Mouse (Mus musculus) lung, embryonic 16.5 days (tissue): ENCODE results near the gene Klhl40. TPM values are rescaled to one million over a fixed set of nuclear protein-coding genes. Genes with fewer than 3 reads are reported as not detected.

ENCODE experiments used
- ATAC-seq: fragments of 200-750 bp; cut with Nextera tagmentation; 2 replicates; pipeline ENCODE4 v1.8.0; 2017; ENCODE audit warnings: low read depth, mild to moderate bottlenecking, moderate library complexity
- H3K27ac ChIP-seq: fragments of 300-500 bp; sonication (generic); 2 replicates; pipeline ENCODE4 v1.5.1; 2014; ENCODE audit warnings: mild to moderate bottlenecking, control low read depth, low read length
- H3K27me3 ChIP-seq: fragments of 300-500 bp; sonication (generic); 2 replicates; pipeline ENCODE4 v1.6.1; 2014; ENCODE audit warnings: low read depth, low read length, mixed read lengths; ENCODE audit not compliant: control insufficient read depth, insufficient read depth
- H3K36me3 ChIP-seq: fragments of 300-500 bp; sonication (generic); 2 replicates; pipeline ENCODE4 v1.6.1; 2014; ENCODE audit warnings: low read length; ENCODE audit not compliant: control insufficient read depth, insufficient read depth
- H3K4me1 ChIP-seq: fragments of 300-500 bp; sonication (generic); replicated peaks from 2 replicates; pipeline ENCODE4 v1.6.1; 2014; ENCODE audit warnings: low read length, mixed read lengths; ENCODE audit not compliant: control insufficient read depth, insufficient read depth
- H3K4me2 ChIP-seq: fragments of 300-500 bp; sonication (generic); 2 replicates; pipeline ENCODE4 v1.6.1; 2014; ENCODE audit warnings: low read depth, low read length, control low read depth
- H3K4me3 ChIP-seq: fragments of 300-500 bp; sonication (generic); 2 replicates; pipeline ENCODE4 v1.5.1; 2014; ENCODE audit warnings: mild to moderate bottlenecking, low read length, control low read depth
- H3K9ac ChIP-seq: fragments of 300-500 bp; sonication (generic); 2 replicates; pipeline ENCODE4 v1.6.1; 2014; ENCODE audit warnings: low read length, control low read depth
- H3K9me3 ChIP-seq: fragments of 300-500 bp; sonication (generic); 2 replicates; pipeline ENCODE4 v1.6.1; 2016; ENCODE audit warnings: low read length; ENCODE audit not compliant: control insufficient read depth
- WGBS: fragments of 180-500 bp; shearing (Covaris S2); extraction: QIAGEN DNeasy Blood & Tissue Kit; methylation state at CpG from one replicate; pipeline ENCODE4 v1.1.7; 2014; 5-methylcytosine and 5-hydroxymethylcytosine counted together
- polyA plus RNA-seq: library from polyadenylated mRNA; unstranded; fragments of >200 nt; fragmentation: Nextera tagmentation; extraction: Ambion mirVana; gene quantifications from 2 replicates; pipeline ENCODE4 v1.2.1, GENCODE M21; 2015

The Klhl40 gene
- 0.57 and 2.2 TPM in 2 replicates for polyA plus RNA-seq

DNA sequence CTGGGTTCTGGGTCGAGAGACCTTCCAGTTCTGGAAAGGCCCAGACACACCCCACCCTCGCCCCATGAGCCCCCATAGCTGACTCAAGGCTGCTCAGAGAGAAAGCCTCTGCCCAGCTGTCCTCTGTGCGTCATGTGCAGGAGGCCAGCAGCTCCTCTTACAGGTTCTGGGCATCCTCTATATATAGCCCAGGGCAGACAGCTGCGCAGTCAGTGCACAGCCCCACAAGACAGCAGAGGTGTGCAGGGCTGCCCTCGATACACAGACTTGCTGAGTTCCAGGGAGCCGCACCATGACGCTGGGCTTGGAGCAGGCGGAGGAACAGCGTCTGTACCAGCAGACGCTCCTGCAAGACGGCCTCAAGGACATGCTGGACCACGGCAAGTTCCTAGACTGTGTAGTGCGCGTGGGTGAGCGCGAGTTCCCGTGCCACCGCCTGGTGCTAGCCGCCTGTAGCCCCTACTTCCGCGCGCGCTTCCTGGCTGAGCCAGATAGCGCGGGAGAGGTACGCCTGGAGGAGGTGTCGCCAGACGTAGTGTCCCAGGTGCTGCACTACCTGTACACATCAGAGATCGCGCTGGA lies at the start of gene Klhl40:
TSS of gene Klhl40 (plus strand) at position 124 of the 582 bp plus-strand sequence.
- Histone ChIP-seq H3K4me1 (peaks cover 10% of the 10 kb centered on the region), H3K27ac (no peak within 1 kb of the TSS), H3K27me3 (peaks cover 34% of the 10 kb centered on the region), H3K4me2 (peak within 1 kb of the TSS; percentile 62), H3K4me3 (peak within 1 kb of the TSS; percentile 37), H3K9ac (0 out of 2 replicates have a peak within 1 kb of the TSS, but pooled peaks have one; percentile 19), H3K9me3 (no peaks in the 10 kb centered on the region), H3K36me3 (no peaks in the 10 kb centered on the region)
- 13% methylated on average over 27 of the region's 30 CpGs for WGBS
- ATAC-seq = peak; percentile 41; the same call in 1 of the 2 replicates

DNA sequence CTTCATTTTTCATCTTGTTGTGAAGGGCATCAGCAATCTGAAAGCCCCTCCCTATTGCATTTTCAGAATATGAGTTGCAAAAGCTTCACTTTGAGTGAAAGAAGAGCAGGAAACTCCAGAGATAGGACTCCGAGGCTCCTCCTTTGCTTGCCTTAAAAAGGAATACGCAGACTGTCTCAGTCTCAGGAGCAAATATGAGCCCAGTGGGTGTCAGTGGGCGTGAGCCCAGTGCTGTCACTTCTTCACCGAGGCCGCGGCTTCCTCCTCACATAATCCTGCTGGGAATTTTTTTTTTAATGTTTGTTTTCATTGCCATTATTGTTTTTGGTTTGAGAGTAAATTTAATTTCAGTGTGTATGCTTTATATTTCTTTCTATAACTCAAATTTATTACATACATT lies 36.9 kb upstream of the Klhl40 start:
- H3K4me2 ChIP-seq = no peak overlapping the region
- no peaks in the 10 kb centered on the region for H3K4me1 ChIP-seq
- no peak overlapping the region for H3K4me3 ChIP-seq
- no peaks in the 10 kb centered on the region for H3K27me3 ChIP-seq
- H3K9ac ChIP-seq = no peak overlapping the region
- no peak overlapping the region for H3K27ac ChIP-seq
- H3K36me3 ChIP-seq = peaks cover 35% of the 10 kb centered on the region
- 79% methylated on average over 6 of the region's 6 CpGs for WGBS
- ATAC-seq = no peak
- H3K9me3 ChIP-seq = no peaks in the 10 kb centered on the region

DNA sequence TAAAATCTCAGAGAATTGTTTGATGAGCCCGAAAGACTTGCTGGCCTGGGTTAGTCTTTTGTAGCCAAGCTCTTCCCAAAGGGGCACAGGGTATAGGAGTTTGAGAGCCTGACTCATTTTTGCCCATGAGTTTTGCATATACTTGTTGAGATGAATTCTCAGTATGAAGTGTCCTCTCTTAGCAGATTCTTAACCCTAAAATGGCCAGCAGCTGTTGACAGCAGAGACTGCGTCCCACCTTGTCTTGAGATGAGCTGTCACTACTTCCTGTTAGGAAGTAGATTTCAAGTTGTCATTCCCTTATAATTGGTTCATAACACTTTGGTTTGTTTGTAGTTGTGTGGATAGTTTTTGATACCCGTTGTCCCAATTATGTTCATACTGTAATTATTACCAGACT lies 36.2 kb upstream of the Klhl40 start:
- Histone ChIP-seq H3K4me1 (no peaks in the 10 kb centered on the region), H3K27me3 (no peaks in the 10 kb centered on the region), H3K36me3 (peaks cover 37% of the 10 kb centered on the region), H3K4me2 (no peak overlapping the region), H3K9me3 (no peaks in the 10 kb centered on the region), H3K9ac (no peak overlapping the region), H3K27ac (no peak overlapping the region), H3K4me3 (no peak overlapping the region)
- ATAC-seq = no peak
- WGBS = 90% methylated on average over 3 of the region's 3 CpGs

DNA sequence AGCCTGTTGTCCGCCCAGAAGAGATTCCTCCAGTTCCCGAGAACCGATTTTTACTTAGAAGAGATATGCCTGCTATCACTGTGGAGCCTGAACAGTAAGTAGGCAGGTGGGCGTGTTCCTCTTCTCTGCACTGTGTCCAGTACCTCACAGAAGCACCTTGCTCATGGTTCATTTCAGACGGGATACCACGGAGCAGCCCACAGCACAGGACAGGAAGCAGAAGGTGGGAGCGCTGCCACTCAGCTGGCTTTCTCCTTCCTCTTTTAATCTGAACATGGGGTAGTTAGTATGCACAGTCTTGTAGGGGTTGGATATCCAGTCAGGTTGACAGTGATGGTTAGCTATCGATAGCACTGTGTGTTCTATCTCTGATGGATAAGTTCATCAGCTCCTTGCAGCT lies 33.4 kb upstream of the Klhl40 start:
- 86% methylated on average over 8 of the region's 8 CpGs for WGBS
- H3K9me3 ChIP-seq = no peaks in the 10 kb centered on the region
- no peaks in the 10 kb centered on the region for H3K4me1 ChIP-seq
- H3K9ac ChIP-seq = no peak overlapping the region
- no peaks in the 10 kb centered on the region for H3K27me3 ChIP-seq
- no peak overlapping the region for H3K4me2 ChIP-seq
- H3K36me3 ChIP-seq = peaks cover 62% of the 10 kb centered on the region
- ATAC-seq = no peak
- H3K4me3 ChIP-seq = no peak overlapping the region
- H3K27ac ChIP-seq = no peak overlapping the region

DNA sequence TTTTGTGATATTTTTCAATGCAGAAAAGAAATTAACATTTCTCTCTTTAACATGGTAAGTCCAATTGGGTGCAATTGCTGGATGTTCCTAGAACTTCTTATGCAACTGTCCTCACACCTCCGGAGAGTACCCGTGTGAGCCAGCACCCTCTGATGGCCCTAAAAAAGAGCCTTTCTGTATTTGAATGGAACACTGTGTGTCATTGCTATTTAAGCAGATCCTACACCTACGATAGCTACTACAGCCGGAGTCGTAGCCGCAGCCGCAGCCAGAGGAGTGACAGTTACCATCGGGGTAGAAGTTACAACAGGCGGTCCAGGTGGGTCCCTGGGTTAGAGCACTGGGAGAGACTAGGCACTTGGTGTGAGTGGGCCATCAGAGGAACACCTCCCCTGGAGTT lies 24.6 kb upstream of the Klhl40 start:
- Histone ChIP-seq H3K27ac (no peak overlapping the region), H3K27me3 (no peaks in the 10 kb centered on the region), H3K36me3 (peaks cover 62% of the 10 kb centered on the region), H3K4me2 (no peak overlapping the region), H3K9me3 (no peaks in the 10 kb centered on the region), H3K9ac (no peak overlapping the region), H3K4me3 (no peak overlapping the region), H3K4me1 (no peaks in the 10 kb centered on the region)
- ATAC-seq = no peak
- 91% methylated on average over 9 of the region's 9 CpGs for WGBS

DNA sequence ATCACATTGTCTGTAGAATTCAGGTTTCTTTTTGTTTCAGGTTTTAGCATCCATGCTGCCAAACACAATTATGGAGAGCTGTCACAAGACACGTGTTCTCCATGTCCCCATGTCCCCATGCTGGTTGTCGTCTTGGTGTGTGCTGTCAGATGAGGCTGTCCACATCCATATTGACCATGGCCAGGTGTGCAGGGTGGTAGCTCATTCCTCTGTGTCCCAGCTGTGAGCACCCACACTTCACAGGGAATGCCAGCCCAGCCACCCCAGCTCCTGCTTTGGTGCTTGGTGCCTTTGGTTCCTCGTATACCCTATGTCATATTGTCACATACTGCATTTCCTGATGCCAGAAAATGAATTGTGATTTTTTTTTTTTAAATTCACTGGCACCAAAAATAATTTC lies 22.8 kb upstream of the Klhl40 start:
- Histone ChIP-seq H3K27me3 (no peaks in the 10 kb centered on the region), H3K4me2 (no peak overlapping the region), H3K9me3 (no peaks in the 10 kb centered on the region), H3K4me1 (peaks cover 6% of the 10 kb centered on the region), H3K36me3 (peaks cover 51% of the 10 kb centered on the region), H3K4me3 (no peak overlapping the region), H3K27ac (no peak overlapping the region), H3K9ac (no peak overlapping the region)
- WGBS = 77% methylated on average over 3 of the region's 3 CpGs
- ATAC-seq = no peak

DNA sequence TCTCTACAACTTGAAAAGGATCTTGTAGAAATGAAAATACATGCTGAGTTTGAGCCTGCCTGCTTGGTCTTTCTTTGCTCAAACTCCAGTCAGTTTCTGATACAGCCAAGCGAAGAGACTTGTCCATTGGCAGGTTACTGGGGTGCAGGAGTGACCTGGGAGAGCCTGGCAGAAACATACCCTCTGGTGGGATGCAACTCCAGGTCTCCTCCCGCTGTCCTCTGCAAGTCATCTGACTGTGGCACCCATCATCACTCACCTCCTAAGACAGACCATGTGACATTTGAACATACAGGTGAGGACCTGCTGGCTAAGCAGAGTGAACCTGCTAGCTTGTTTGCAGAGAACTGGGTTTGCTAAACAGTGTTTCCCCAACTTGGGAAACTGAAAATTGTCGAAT lies 20.6 kb upstream of the Klhl40 start:
- H3K9ac ChIP-seq = no peak overlapping the region
- H3K4me2 ChIP-seq = no peak overlapping the region
- peaks cover 30% of the 10 kb centered on the region for H3K36me3 ChIP-seq
- H3K9me3 ChIP-seq = no peaks in the 10 kb centered on the region
- 85% methylated on average over 3 of the region's 3 CpGs for WGBS
- H3K4me1 ChIP-seq = peaks cover 19% of the 10 kb centered on the region
- no peak for ATAC-seq
- H3K4me3 ChIP-seq = no peak overlapping the region
- H3K27ac ChIP-seq = no peak overlapping the region
- no peaks in the 10 kb centered on the region for H3K27me3 ChIP-seq

DNA sequence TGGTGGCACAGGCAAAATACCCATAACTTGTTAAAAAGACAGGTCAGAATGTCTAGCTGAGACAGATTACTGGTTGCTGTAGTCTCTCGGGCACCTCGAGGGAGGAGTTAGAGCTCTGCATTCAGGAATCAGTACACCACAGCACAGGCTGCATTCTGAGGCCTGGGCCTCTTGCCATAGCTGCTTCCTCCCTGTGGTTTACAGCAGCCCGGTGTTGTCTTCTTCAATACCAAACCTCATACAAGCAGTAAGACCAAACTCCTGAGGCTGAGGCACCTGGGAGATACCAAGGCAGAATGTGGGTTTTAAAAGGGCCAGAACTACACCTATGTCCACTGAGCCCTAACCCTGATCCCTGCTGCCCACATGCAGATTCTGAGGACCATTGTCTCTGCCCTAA lies 20.0 kb upstream of the Klhl40 start:
- no peak for ATAC-seq
- H3K36me3 ChIP-seq = peaks cover 28% of the 10 kb centered on the region
- no peak overlapping the region for H3K4me2 ChIP-seq
- no peak overlapping the region for H3K4me3 ChIP-seq
- no peak overlapping the region for H3K9ac ChIP-seq
- peaks cover 19% of the 10 kb centered on the region for H3K4me1 ChIP-seq
- H3K27ac ChIP-seq = no peak overlapping the region
- H3K27me3 ChIP-seq = no peaks in the 10 kb centered on the region
- H3K9me3 ChIP-seq = no peaks in the 10 kb centered on the region
- 41% methylated on average over 3 of the region's 3 CpGs for WGBS

DNA sequence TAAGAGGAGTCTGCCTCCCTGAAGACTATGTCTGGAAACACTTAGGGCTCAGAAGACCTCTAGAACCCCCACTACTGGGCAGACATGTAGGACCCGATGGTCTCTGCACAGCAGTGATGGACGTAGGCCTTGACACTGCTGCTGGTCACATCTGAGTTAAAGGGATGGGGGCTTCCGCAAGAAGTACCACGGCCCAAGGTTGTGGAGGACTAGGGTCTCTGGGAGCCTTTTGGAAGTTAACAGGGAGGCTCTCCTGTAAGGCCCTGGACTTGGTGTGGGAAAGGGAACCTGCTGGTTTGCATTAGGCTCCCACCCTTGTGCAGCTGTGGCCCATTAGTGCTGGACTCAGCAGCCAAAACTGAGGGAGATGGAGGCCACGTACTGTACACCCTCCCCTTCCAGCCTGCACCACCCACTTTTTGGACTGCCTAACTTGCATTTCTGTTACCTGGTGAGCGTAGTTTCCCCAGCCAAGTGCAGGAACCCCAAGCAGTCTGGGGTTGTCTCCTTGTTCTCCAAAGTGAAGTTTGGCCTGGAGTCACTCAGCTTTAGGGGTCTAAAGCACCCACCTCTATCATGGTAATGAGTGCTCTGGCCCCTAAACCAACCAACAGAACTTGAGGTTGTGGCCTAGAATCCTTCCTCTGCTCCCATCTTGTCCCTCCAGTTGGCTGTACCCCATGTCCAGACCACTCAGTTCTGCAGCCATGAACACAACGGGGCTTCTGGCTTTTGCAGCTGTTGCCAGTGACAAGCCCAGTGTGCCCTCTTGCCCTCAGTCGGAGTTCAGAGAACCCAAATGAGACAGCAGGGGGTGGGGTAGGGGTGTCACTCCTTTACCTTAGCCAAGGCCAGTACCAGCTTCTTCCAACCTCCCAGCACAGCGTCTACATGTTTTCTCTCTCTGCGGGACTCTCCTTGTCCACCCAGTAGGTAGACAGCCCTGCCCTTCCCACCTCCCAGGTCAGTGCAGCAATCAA lies 19.3 kb upstream of the Klhl40 start:
- Histone ChIP-seq H3K4me1 (peaks cover 19% of the 10 kb centered on the region), H3K4me2 (peak overlapping the region; percentile 72), H3K4me3 (peak overlapping the region; percentile 86; the same call in 1 of the 2 replicates), H3K27me3 (no peaks in the 10 kb centered on the region), H3K27ac (no peak overlapping the region), H3K9ac (peak overlapping the region; percentile 93), H3K36me3 (peaks cover 30% of the 10 kb centered on the region), H3K9me3 (no peaks in the 10 kb centered on the region)
- ATAC-seq = no peak
- WGBS = 49% methylated on average over 10 of the region's 10 CpGs
